Mouse (Mus musculus) neutrophil, adult 5-6 weeks (primary cell): ENCODE results near the gene Gng5. TPM values are rescaled to one million over a fixed set of nuclear protein-coding genes. Genes with fewer than 3 reads are reported as not detected.

Experiments
- ATAC-seq: fragments of 151-379, 151-347 bp; 2 replicates; pipeline ENCODE4 v1.8.0; 2017; ENCODE audit warnings: mild to moderate bottlenecking, moderate TSS enrichment; ENCODE audit not compliant: insufficient number of reproducible peaks, poor library complexity, low FRiP score, severe bottlenecking; ENCODE audit errors: extremely low read depth
- total RNA-seq: library from RNA; stranded (forward); fragments of 200-1000 nt; gene quantifications from 2 replicates; pipeline ENCODE4 v1.2.3, GENCODE M21; 2017

Gene Gng5
- total RNA-seq, 1 experiment from 2014 or later: 145 TPM

DNA sequence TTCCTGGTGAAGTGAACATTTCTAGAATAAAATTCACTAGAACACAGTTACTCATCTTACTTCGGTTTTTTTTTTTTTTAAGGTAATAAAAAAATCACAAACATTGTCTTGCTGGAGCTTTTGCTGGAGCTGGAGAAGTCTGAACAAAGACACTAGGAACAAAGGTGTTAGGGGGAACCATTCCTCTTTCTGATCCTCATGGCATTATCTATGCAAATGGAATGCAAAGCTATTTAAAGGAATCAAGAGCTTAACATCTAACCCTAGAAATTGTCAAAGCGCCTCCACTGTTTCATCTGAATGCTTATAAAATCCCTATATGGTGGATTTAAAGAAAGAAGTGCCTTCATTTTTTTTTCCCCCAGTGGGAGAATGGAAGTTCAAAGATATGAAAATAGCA lies 28.7 kb downstream of the Gng5 start:
- no peak for ATAC-seq

DNA sequence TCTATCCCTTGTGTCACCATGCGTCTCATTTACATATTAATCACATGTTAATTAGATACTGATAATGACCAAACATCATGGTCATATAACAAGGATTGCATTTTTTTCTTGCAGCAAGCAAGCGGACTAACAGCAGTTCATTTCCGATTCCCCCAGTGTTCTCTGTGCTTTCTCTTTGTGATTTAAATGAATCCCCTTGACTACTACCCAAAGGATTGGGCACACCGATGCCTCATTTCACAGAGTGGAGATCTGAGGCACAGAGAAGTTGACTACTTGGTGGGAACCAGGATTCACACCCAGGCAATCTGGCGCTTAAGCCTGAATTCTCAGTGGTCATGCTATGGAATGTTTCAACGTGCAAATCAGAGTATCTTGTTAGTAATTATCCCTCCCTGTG lies 35.4 kb downstream of the Gng5 start:
- no peak for ATAC-seq

DNA sequence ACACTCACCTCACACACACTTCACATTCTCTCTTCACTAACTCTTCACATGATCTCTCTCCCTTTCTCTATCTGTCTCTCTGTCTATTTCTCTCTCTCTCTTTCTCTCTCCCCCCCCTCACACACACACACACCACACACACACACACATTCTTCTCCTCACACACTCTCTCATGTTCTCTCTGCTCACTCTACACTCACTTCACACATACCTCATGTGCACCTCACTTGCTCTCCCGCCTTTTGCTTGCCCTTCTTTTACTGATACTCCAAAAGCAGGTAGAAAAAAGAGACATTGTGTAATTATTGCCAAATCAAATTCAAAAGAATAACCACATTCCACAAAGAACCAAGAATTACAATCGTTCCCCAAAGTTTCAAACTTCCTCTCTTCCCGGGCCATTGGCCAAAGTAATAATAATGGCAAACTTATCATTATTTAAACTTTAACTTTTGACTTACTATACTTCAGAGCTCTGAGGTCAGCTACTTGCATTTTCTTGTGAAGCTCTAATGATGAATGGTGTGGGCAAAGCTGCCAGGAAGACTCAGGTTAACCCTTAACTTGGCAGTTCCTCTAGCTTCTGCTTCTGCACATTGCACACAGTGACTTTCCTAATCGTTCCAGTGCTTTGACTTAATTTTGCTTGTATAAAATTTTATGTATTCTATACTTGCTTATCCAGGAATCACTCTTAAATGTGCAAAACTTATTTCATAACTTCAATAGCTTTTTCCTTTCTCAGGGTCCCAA lies 41.1 kb downstream of the Gng5 start:
- no peak for ATAC-seq

DNA sequence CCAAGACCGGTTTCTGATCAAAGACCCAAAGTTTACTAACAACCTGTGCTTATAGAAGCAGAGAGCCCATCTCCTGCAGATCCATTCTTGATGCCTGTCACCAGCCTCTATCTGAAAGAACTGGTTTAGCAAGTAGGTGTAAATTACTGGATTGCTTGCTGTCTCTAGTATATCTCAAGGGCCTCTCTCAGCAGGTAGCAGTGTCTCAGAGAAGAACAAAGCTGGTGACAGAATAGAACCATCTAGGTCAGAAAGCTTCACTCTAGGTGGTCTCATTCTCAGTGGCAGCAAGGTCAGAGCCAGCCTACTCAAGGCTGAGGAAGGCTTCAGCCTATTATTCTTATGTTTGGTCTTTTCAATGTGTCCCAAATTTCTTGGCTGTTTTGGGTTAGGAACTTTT lies 44.0 kb downstream of the Gng5 start:
- ATAC-seq: no peak

DNA sequence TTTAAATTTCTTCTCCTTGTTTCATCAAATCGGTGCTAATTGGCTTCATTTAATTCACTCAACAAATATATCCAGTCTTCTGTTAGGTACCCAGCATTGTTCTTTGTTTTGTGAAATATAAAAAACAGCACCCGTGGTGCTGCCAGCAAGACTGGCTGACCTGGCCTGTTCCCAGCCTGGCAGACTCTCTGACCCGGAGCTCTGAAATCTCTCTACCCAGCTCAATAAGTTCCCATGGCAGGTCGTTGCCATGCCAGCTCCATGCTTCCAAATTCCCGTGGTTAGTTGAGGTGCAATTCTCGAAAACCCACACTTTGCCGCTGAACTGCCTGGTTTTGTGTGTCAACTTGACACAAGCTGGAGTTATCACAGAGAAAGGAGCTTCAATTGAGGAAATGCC lies 55.2 kb downstream of the Gng5 start:
- no peak for ATAC-seq

Other genes with a start within 250 kb of the Gng5 start
- 3.1 and 4.3 TPM in 2 replicates for gene Ssx2ip, start 95.2 kb upstream of the Gng5 start, total RNA-seq
- gene Ctbs, start 50.0 kb upstream of the Gng5 start, total RNA-seq: 24.1 and 30.8 TPM in 2 replicates
- gene Spata1, start 54 bp upstream of the Gng5 start, total RNA-seq: 34.6 and 35.1 TPM in 2 replicates
- gene Rpf1, start 21.6 kb downstream of the Gng5 start, total RNA-seq: 73.9 and 83.4 TPM in 2 replicates
- not detected in 2 replicates for gene Uox, start 70.6 kb downstream of the Gng5 start, total RNA-seq
- not detected in 2 replicates for gene Dnase2b, start 115.8 kb downstream of the Gng5 start, total RNA-seq
- gene 4930503B20Rik, start 151.5 kb downstream of the Gng5 start, total RNA-seq: 0.74 and 0.93 TPM in 2 replicates
- gene Samd13, start 185.8 kb downstream of the Gng5 start, total RNA-seq: not detected in 2 replicates